Mouse (Mus musculus) ES-E14 (cell line): Measurements from ENCODE around the gene Tmprss3. TPM values are rescaled to one million over a fixed set of nuclear protein-coding genes. Genes with fewer than 3 reads are reported as not detected.

ENCODE experiments used
- DNase-seq: peaks from one replicate; pipeline ENCODE4 v3.0.0-alpha.2; 2013; ENCODE audit warnings: low read depth, low spot score
- H3K27ac ChIP-seq: 2 replicates; pipeline ENCODE4 v1.5.1; 2012; ENCODE audit warnings: low read depth, mild to moderate bottlenecking, low read length, moderate library complexity, mixed read lengths; ENCODE audit not compliant: poor library complexity, insufficient read depth, severe bottlenecking
- H3K36me3 ChIP-seq: 2 replicates; pipeline ENCODE4 v1.6.1; 2012; ENCODE audit warnings: mild to moderate bottlenecking, low read length, moderate library complexity, mixed read lengths; ENCODE audit not compliant: control insufficient read depth, poor library complexity, insufficient read depth, severe bottlenecking
- H3K4me1 ChIP-seq, 2 experiments: fragments of 150-350 bp in 1 of 2; sonication (generic) in 1 of 2; 2 replicates each; pipeline ENCODE4 v1.6.1; 2012; ENCODE audit warnings: low read length in 2 of 2, mild to moderate bottlenecking in 1 of 2, mixed read lengths in 1 of 2; ENCODE audit not compliant: control insufficient read depth in 2 of 2, insufficient read depth in 2 of 2, poor library complexity in 1 of 2
- H3K4me3 ChIP-seq, 2 experiments: fragments of 150-350 bp in 1 of 2; sonication (generic) in 1 of 2; 2 replicates each; pipeline ENCODE4 v1.5.1; 2012; ENCODE audit warnings: low read length in 2 of 2, low read depth in 1 of 2, mild to moderate bottlenecking in 1 of 2, mixed read lengths in 1 of 2; ENCODE audit not compliant: insufficient read depth in 1 of 2, poor library complexity in 1 of 2, severe bottlenecking in 1 of 2
- H3K9ac ChIP-seq: 2 replicates; pipeline ENCODE4 v1.6.1; 2012; ENCODE audit warnings: low read depth, mild to moderate bottlenecking, low read length, mixed read lengths; ENCODE audit not compliant: poor library complexity, insufficient read depth, severe bottlenecking
- H3K9me3 ChIP-seq: fragments of 150-350 bp; sonication (generic); 2 replicates; pipeline ENCODE4 v1.6.1; 2012; ENCODE audit warnings: low read depth, mild to moderate bottlenecking, low read length; ENCODE audit not compliant: control insufficient read depth, insufficient read depth
- CHD2 ChIP-seq: IDR thresholded peaks from 2 replicates; pipeline ENCODE4 v1.6.1; 2014; ENCODE audit warnings: mild to moderate bottlenecking, low read depth, low read length, inconsistent platforms
- HCFC1 ChIP-seq: IDR thresholded peaks from 2 replicates; pipeline ENCODE4 v1.6.1; 2012; ENCODE audit warnings: low read length, inconsistent platforms, borderline replicate concordance; ENCODE audit not compliant: insufficient read depth
- MAFK ChIP-seq: IDR thresholded peaks from 2 replicates; pipeline ENCODE4 v1.6.1; 2014; ENCODE audit warnings: mild to moderate bottlenecking, low read depth, low read length, inconsistent platforms; ENCODE audit not compliant: insufficient read depth
- ZC3H11A ChIP-seq: IDR thresholded peaks from 2 replicates; pipeline ENCODE4 v1.6.1; 2012; ENCODE audit warnings: low read depth, mild to moderate bottlenecking, inconsistent platforms, low read length, borderline replicate concordance
- ZNF384 ChIP-seq: IDR thresholded peaks from 2 replicates; pipeline ENCODE4 v1.6.1; 2012; ENCODE audit warnings: low read depth, low read length, inconsistent platforms
- in situ Hi-C, 2 experiments: fragments of 600-800 bp; cut with MboI; formaldehyde crosslinking; loops; one replicate each; pipeline ENCODE4 v1.15.1; 2025; ENCODE audit warnings: low sequenced_read_pairs in 2 of 2, inconsistent platforms in 1 of 2; ENCODE audit not compliant: unreplicated experiment in 2 of 2
- total RNA-seq: library from RNA; depleted of rRNA; stranded (reverse); fragments of 300-350 nt; gene quantifications from 2 replicates; pipeline ENCODE4 v1.2.3, GENCODE M21; 2012

Gene Tmprss3
- total RNA-seq, 1 experiment: 0.36 TPM

DNA sequence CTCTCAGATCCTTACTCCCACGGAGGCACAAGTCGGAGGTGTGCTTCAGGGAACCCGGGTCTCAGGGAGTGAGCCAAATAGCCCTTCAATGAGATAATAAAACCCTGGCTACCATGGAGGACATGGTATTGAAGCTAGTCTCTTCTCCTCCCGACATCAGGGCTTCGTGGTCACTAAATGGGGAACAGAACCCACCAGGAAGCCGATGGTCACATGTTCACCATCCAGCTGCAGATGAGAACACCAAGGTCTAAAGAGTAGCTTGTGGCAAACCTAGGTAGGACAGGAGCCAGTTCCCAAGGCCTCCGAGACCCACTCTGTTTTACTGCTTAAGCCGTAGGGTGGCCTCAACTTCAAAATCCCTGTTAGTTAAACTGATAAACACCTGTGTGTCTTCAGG, 9.9 kb upstream of the Tmprss3 start:
- TF ChIP-seq CHD2 (no peak), HCFC1 (no peak), ZNF384 (no peak), ZC3H11A (no peak), MAFK (no peak)
- H3K4me3 ChIP-seq: no peak overlapping the region
- no peak overlapping the region for H3K27ac ChIP-seq
- no peak overlapping the region for H3K9ac ChIP-seq
- no peak for DNase-seq
- in situ Hi-C loops: no loop called here
- no peaks in the 10 kb centered on the region for H3K36me3 ChIP-seq
- H3K4me1 ChIP-seq: peaks cover 2 to 8% of the 10 kb centered on the region in 2 experiments; a peak in 1 of 4 replicates
- no peaks in the 10 kb centered on the region for H3K9me3 ChIP-seq

DNA sequence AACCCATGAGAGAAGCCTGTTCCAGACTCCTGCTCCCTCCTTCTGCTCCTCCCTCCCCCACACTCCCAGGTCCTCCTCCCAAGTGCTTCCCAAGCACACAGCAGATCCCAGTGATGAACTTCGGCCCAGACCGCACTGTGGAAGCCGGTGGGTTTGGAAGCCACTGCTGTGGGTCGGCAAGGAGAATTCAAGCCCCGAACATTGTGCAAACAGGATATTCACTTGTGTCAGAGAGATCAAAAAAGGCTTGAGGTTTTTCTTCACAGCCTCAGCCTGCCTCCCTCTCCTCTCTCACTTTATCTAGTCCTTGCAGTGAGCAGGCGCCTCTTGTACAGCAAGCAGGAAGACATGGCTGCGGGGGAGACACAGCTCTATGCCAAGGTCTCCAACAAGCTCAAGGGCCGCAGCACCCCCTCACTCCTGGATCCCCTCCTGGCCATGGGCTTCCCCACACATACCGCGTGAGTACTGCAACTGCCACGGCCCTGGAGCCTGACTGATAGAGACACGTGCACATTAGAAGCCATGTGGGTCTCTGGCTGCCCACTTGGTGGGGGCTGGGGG, 9.1 kb upstream of the Tmprss3 start, which contains the start of gene Ubash3a:
Gene Ubash3a, plus strand, starts transcription at position 103 of the 564 bp plus-strand sequence.
- Histone ChIP-seq H3K9ac (no peak within 1 kb of the TSS), H3K4me3 (no peak within 1 kb of the TSS), H3K4me1 (peaks cover 2 to 8% of the 10 kb centered on the region in 2 experiments; a peak in 1 of 4 replicates), H3K27ac (no peak within 1 kb of the TSS), H3K36me3 (no peaks in the 10 kb centered on the region), H3K9me3 (no peaks in the 10 kb centered on the region)
- TF ChIP-seq HCFC1 (no peak), ZNF384 (no peak), ZC3H11A (no peak), CHD2 (no peak), MAFK (no peak)
- in situ Hi-C loops: no loop called here
- DNase-seq: no peak

DNA sequence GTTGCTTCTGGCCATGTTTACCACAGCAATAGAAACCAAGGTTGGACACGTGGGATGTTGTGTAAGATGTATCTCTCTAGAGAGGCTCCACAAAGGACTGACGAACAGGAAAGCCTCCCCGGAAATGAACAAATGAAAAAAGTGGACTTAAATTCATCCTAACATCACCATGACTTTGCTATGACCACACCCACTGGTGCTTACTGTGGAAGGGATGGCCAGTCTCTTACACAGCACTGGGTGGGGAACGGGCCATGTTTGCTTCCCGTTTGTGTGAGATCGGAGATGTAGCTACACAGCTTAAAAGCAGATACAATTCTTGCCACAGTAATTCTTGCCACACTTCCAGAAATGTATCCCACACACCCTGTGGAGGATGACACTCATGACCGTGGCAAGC, 2.5 kb downstream of the Tmprss3 start:
- Histone ChIP-seq H3K9me3 (no peaks in the 10 kb centered on the region), H3K9ac (no peak overlapping the region), H3K27ac (no peak overlapping the region), H3K4me1 (peaks cover 0 to 2% of the 10 kb centered on the region in 2 experiments; a peak in 1 of 4 replicates), H3K4me3 (no peak overlapping the region), H3K36me3 (no peaks in the 10 kb centered on the region)
- DNase-seq: no peak
- TF ChIP-seq MAFK (no peak), CHD2 (no peak), ZNF384 (no peak), ZC3H11A (no peak), HCFC1 (no peak)
- in situ Hi-C loops: no loop called here

DNA sequence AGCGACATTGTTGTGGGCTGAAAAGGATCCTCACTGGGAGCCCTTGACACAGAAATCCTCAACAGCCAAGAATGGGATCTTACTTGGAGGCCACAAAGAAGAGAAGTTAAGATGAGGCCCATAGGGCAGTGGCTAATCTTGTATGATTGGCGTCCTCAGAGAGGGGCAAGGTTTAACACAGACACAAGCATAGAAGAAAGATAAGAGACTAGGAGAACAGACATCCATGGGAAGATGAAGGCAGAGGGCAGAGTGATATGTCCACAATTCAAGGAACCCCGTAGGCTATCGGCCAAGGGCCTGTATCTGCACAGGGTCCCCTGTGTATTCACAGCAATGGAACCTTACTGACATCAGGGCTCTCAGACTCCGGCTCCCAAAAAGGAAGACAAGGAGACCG, 3.6 kb downstream of the Tmprss3 start:
- no peak overlapping the region for H3K9ac ChIP-seq
- in situ Hi-C loops: no loop called here
- peaks cover 0 to 2% of the 10 kb centered on the region in 2 experiments; a peak in 1 of 4 replicates for H3K4me1 ChIP-seq

More for the DNA sequence above, 3.6 kb downstream of the Tmprss3 start:
- DNase-seq: no peak
- TF ChIP-seq ZNF384 (no peak), MAFK (no peak), CHD2 (no peak), HCFC1 (no peak), ZC3H11A (no peak)
- no peaks in the 10 kb centered on the region for H3K36me3 ChIP-seq
- H3K27ac ChIP-seq: no peak overlapping the region
- H3K9me3 ChIP-seq: no peaks in the 10 kb centered on the region
- H3K4me3 ChIP-seq: no peak overlapping the region
